Mouse (Mus musculus) retina, embryonic 14.5 days (tissue): Measurements from ENCODE around the gene Dnm3.

ENCODE experiments used
- DNase-seq: peaks from one replicate; pipeline ENCODE4 v3.0.0-alpha.2; 2015; ENCODE audit warnings: low spot score

The Dnm3 gene

GRCm38 (mm10) chr1:162327631-162328030 is 150.2 kb downstream of the Dnm3 start:
- no peak for DNase-seq

GRCm38 (mm10) chr1:162324412-162324811 is 153.4 kb downstream of the Dnm3 start:
- peak; percentile 12 for DNase-seq

DNA sequence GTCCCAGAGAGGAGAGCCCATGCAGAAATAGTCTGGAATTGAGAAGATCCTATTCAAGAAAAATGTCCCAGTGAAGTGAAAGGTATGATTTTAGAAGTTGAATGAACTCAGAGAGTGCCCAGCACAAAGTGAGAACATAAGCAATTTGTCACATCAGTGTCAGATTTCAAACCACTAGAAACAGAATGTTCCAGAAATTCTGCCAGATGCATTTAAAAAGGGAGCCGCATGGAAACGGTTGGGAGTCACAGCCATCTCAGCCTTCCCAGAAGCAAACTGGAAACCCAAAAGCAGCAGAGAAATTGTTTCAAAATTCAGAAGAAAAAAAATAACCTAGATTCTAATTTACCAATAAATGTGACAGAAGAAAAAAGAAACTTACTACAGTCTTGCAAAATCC is 154.7 kb downstream of the Dnm3 start:
- no peak for DNase-seq

GRCm38 (mm10) chr1:162313451-162314276 is 164.2 kb downstream of the Dnm3 start:
- peak; percentile 77 for DNase-seq

GRCm38 (mm10) chr1:162312621-162313020 is 165.2 kb downstream of the Dnm3 start:
- DNase-seq: no peak

DNA sequence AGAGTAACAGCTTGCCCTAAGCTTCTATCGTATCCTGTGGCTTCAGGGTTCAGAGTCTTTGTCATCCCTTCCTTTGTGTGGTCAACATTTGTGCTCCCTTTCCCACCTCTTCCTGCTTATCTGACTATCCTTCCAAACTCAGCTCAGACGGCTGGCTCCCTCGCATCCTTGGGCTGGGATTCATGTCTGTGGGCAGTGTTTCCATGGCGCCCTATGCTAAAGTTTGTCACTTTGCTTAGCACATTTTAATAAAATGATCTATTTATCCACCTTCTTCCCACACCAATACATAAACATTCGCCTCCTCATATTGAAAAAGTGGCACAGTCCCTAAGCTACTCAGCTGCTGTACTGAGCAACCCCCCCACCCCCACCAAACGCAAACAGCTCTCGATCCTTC is 165.7 kb downstream of the Dnm3 start:
- DNase-seq: no peak

- DNase-seq: no peak
Observed at GRCm38 (mm10) chr1:162305247-162305646, 172.6 kb downstream of the Dnm3 start.

- no peak for DNase-seq
Observed at GRCm38 (mm10) chr1:162302480-162302879, 175.4 kb downstream of the Dnm3 start.

GRCm38 (mm10) chr1:162299558-162300319 is 178.1 kb downstream of the Dnm3 start:
- no peak for DNase-seq

GRCm38 (mm10) chr1:162298527-162298926 is 179.3 kb downstream of the Dnm3 start:
- no peak for DNase-seq

- no peak for DNase-seq
Observed at GRCm38 (mm10) chr1:162295443-162295842, 182.4 kb downstream of the Dnm3 start.

DNA sequence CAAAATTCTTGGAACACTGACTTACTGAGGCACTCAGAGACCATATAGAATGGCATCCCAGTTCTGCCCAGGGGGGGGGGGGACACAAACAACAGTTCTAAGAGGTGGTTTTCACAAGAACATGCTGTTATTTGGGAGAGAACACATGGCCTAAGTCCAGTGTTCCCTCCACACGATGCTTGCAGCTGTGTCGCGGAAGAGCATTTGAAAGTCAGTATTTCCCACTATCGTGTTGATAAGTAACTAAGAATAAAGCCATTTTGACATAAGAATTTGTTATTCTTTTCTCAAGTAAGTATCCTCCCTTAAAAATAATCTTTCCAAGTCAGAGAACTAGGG is 183.3 kb downstream of the Dnm3 start:
- DNase-seq: no peak

DNA sequence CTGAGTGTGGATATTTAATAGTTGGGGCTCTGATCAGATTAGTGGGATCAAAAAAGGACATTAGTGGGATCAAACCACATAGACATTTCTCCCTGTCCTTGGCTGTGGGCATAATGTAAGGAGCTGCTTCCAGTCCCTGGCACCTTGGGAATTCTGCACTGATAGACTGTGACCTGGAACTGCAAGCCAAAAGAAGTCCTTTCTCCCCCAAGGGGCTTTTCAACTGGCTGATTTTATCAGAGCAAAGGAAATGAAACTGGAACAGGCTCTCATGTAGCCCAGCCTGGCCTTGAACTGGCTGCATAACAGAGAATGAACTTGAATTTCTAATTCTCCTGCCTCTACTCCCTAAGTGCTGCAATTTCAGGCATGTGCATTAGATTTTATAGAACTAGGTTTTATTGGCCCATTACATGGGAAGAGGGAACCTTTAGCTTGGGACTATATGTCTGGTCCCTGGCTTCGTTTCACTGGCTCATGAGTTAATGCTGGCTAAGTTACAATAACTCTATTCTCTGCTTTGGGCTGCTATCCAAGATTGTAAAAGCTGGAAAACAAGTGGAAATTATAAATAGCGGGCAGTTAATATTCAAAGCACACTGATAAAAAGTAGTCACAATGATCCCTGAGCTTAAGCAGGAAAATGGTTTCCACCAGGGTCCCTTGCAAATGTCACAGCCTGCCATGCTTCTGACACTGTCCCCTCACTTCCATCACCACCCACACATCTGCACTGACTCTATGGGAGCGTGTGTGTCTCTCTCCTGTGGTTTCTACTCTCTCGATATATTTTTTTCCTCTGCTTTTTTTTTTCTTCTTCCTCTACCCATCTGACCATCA is 183.9 kb downstream of the Dnm3 start:
- no peak for DNase-seq

- DNase-seq: peak; percentile 11
Observed at GRCm38 (mm10) chr1:162286910-162287309, 190.9 kb downstream of the Dnm3 start.

DNA sequence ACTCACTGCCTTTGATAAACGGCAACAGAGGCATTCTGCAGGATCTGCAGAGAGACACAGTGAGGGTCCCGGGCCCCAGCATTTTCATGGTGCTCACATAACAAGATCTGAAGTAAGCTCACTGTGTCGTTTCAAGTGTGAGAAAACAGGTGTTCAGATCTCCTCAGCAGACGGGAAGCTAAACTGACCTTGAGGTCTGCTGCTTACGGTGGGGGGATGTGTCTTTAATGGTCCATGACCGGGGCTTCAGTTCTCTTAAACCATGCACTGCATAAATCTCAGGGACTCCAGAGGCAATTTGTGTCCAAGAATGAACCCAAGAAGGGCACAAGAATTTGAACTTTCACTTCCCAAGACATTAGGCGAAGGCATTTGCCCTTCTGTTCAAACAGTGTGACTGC is 195.9 kb downstream of the Dnm3 start:
- DNase-seq: peak; percentile 5

DNA sequence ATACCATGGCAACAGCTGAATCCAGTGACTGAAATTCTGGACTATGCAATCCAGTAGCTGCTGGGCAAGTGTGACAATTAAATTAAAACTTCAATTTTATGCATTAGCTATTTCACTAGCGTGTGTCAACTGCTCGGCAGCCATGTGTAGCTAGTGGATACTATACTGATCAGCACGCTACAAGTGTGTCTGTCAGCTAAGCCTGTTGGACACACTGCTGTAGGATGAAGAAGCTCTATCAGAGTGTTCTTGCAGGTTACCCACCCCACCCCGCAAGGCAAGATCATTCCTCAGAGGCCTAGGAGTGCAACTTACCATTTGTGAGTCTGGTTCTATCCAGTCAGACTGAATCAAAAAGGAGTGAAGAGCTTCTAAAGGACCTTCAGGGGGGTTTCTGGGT is 197.8 kb downstream of the Dnm3 start:
- DNase-seq: no peak

GRCm38 (mm10) chr1:162276011-162276410 is 201.8 kb downstream of the Dnm3 start:
- DNase-seq: peak; percentile 23

GRCm38 (mm10) chr1:162274674-162275248 is 203.1 kb downstream of the Dnm3 start:
- DNase-seq: no peak

DNA sequence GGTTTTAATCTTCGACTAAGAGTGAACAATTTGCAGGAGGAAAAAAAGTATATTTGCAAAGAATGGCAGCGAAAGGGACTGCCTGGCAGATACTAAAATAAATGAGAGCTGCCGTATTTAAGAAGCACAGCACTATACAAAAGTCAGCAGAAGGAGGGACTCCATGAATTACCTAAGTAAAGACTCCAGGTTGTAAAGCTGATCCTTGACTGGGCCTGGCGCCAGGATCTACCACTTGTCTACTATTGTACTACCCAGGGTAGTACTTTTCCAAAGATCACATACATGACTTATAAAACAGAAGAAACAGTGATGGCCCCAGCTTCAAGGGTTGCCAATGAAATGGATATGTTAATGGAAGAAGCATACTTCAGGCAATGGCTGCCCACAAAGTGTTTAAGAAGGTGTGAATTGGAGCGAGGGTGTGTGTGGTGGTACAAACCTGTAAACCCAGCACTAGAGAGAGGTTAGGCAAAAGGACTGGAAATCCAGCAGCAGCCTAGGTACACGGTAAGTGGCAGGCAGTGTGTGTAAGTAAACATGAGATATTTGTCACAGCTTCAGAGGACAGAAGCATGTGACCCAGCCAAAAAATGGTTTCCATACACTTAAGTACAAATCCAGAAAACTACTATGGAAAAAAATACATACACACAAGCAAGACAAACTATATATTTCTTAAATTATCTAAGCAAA is 220.8 kb downstream of the Dnm3 start:
- no peak for DNase-seq

- DNase-seq: no peak
Observed at GRCm38 (mm10) chr1:162254944-162255343, 222.9 kb downstream of the Dnm3 start.

- DNase-seq: no peak
Observed at GRCm38 (mm10) chr1:162253971-162254641, 223.7 kb downstream of the Dnm3 start.
